Mouse (Mus musculus) lung, postnatal 0 days (tissue): ENCODE results near the gene Wfdc11. TPM values are rescaled to one million over a fixed set of nuclear protein-coding genes. Genes with fewer than 3 reads are reported as not detected.
A peak's percentile ranks its signal among the peaks of the same experiment; 100 is the strongest.

Source experiments
- ATAC-seq: fragments of 200-750 bp; cut with Nextera tagmentation; 2 replicates; pipeline ENCODE4 v1.8.0; 2017; ENCODE audit warnings: moderate library complexity
- DNase-seq: peaks from one replicate; pipeline ENCODE4 v3.0.0-alpha.2; 2016; ENCODE audit warnings: low spot score
- H3K27ac ChIP-seq: fragments of 300-500 bp; sonication (generic); 2 replicates; pipeline ENCODE4 v1.5.1; 2014; ENCODE audit warnings: antibody characterized with exemption, mild to moderate bottlenecking, low read length, mixed read lengths
- H3K27me3 ChIP-seq: fragments of 300-500 bp; sonication (generic); replicated peaks from 2 replicates; pipeline ENCODE4 v1.6.1; 2014; ENCODE audit warnings: low read length, mixed read lengths; ENCODE audit not compliant: insufficient read depth
- H3K36me3 ChIP-seq: fragments of 300-500 bp; sonication (generic); 2 replicates; pipeline ENCODE4 v1.6.1; 2014; ENCODE audit warnings: low read length, mixed read lengths; ENCODE audit not compliant: insufficient read depth
- H3K4me1 ChIP-seq: fragments of 300-500 bp; sonication (generic); 2 replicates; pipeline ENCODE4 v1.6.1; 2014; ENCODE audit warnings: antibody characterized with exemption, low read depth, low read length, mixed read lengths; ENCODE audit not compliant: insufficient read depth
- H3K4me2 ChIP-seq: fragments of 300-500 bp; sonication (generic); replicated peaks from 2 replicates; pipeline ENCODE4 v1.6.1; 2014; ENCODE audit warnings: low read depth, mild to moderate bottlenecking, low read length, moderate library complexity, mixed read lengths
- H3K4me3 ChIP-seq: fragments of 300-500 bp; sonication (generic); 2 replicates; pipeline ENCODE4 v1.5.1; 2014; ENCODE audit warnings: low read depth, low read length
- H3K9ac ChIP-seq: fragments of 300-500 bp; sonication (generic); replicated peaks from 2 replicates; pipeline ENCODE4 v1.6.1; 2014; ENCODE audit warnings: low read depth, mild to moderate bottlenecking
- H3K9me3 ChIP-seq: fragments of 300-500 bp; sonication (generic); 2 replicates; pipeline ENCODE4 v1.6.1; 2016; ENCODE audit warnings: low read length, mixed read lengths
- CTCF ChIP-seq: IDR thresholded peaks from 2 replicates; pipeline ENCODE4 v1.5.1; 2016; ENCODE audit warnings: antibody characterized with exemption, mild to moderate bottlenecking
- EP300 ChIP-seq: IDR thresholded peaks from 2 replicates; pipeline ENCODE4 v1.6.1; 2016; ENCODE audit warnings: antibody characterized with exemption, mild to moderate bottlenecking, control low read depth
- WGBS: fragments of 180-500 bp; shearing (Covaris S2); extraction: QIAGEN DNeasy Blood & Tissue Kit; methylation state at CpG from one replicate; pipeline ENCODE4 v1.1.7; 2014; 5-methylcytosine and 5-hydroxymethylcytosine counted together
- polyA plus RNA-seq: library from polyadenylated mRNA; unstranded; fragments of >200 nt; fragmentation: Nextera tagmentation; extraction: Ambion mirVana; gene quantifications from 2 replicates; pipeline ENCODE4 v1.2.1, GENCODE M21; 2015

The Wfdc11 gene
- polyA plus RNA-seq, 1 experiment from 2014 or later = not detected

DNA sequence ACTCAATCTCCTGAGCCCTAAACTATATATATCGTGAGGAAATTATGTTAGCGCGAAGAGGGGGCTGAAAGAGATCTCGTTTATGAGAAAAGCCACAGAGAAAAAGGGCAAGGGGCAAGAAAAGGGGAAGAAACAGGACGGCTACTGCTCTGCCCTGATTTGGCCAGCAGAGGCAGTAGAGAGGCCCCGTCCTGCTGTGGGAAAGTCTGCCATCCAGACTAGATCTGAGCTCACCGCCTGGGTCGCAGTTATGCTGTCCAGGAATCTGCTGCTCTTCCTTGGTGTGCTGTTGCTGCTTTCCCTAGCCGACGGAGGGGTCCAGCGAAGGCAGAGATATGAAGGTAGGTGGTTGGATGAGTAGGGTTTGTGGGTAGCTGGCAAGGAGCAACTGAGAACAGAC, 18.0 kb downstream of the Wfdc11 start, which contains the start of gene Wfdc10:
Gene Wfdc10, plus strand, starts transcription at position 189 of the 400 bp plus-strand sequence.
- no peak within 1 kb of the TSS for H3K4me2 ChIP-seq
- 12% methylated on average over 11 of the region's 11 CpGs for WGBS
- H3K4me3 ChIP-seq = no peak within 1 kb of the TSS
- no peaks in the 10 kb centered on the region for H3K27me3 ChIP-seq
- no peaks in the 10 kb centered on the region for H3K9me3 ChIP-seq
- no peak within 1 kb of the TSS for H3K27ac ChIP-seq
- no peaks in the 10 kb centered on the region for H3K36me3 ChIP-seq
- peak; percentile 59 for DNase-seq
- no peaks in the 10 kb centered on the region for H3K4me1 ChIP-seq
- H3K9ac ChIP-seq = no peak within 1 kb of the TSS
- no peak for TF ChIP-seq EP300
- peak; percentile 86 for TF ChIP-seq CTCF
- no peak for ATAC-seq

GRCm38 (mm10) chr2:164641881-164642673, 31.8 kb downstream of the Wfdc11 start:
- Histone ChIP-seq H3K4me1 (no peaks in the 10 kb centered on the region), H3K9me3 (no peaks in the 10 kb centered on the region), H3K27ac (no peak overlapping the region), H3K27me3 (no peaks in the 10 kb centered on the region), H3K4me3 (no peak overlapping the region), H3K4me2 (no peak overlapping the region), H3K9ac (no peak overlapping the region), H3K36me3 (no peaks in the 10 kb centered on the region)
- DNase-seq = no peak
- TF ChIP-seq CTCF (no peak), EP300 (no peak)
- no peak for ATAC-seq
- WGBS = 54% methylated on average over 13 of the region's 13 CpGs

GRCm38 (mm10) chr2:164641129-164641528, 32.8 kb downstream of the Wfdc11 start:
- DNase-seq = peak; percentile 13
- H3K9me3 ChIP-seq = no peaks in the 10 kb centered on the region
- no peak overlapping the region for H3K4me3 ChIP-seq
- 64% methylated on average over 7 of the region's 7 CpGs for WGBS
- no peak overlapping the region for H3K4me2 ChIP-seq
- no peaks in the 10 kb centered on the region for H3K4me1 ChIP-seq
- H3K27ac ChIP-seq = no peak overlapping the region
- TF ChIP-seq CTCF (no peak), EP300 (no peak)
- H3K36me3 ChIP-seq = no peaks in the 10 kb centered on the region
- no peak for ATAC-seq
- H3K27me3 ChIP-seq = no peaks in the 10 kb centered on the region
- H3K9ac ChIP-seq = no peak overlapping the region

GRCm38 (mm10) chr2:164638696-164639095, 35.2 kb downstream of the Wfdc11 start, which contains the start of gene Wfdc16:
Wfdc16 (minus strand) TSS chr2:164638796.
- no peaks in the 10 kb centered on the region for H3K9me3 ChIP-seq
- no peak within 1 kb of the TSS for H3K9ac ChIP-seq
- H3K4me3 ChIP-seq = no peak within 1 kb of the TSS
- no peaks in the 10 kb centered on the region for H3K27me3 ChIP-seq
- no peak within 1 kb of the TSS for H3K27ac ChIP-seq
- no peak for DNase-seq
- WGBS = 69% methylated on average over 3 of the region's 3 CpGs
- no peak for TF ChIP-seq EP300
- TF ChIP-seq CTCF = no peak
- no peak within 1 kb of the TSS for H3K4me2 ChIP-seq
- no peaks in the 10 kb centered on the region for H3K36me3 ChIP-seq
- ATAC-seq = no peak
- H3K4me1 ChIP-seq = no peaks in the 10 kb centered on the region

DNA sequence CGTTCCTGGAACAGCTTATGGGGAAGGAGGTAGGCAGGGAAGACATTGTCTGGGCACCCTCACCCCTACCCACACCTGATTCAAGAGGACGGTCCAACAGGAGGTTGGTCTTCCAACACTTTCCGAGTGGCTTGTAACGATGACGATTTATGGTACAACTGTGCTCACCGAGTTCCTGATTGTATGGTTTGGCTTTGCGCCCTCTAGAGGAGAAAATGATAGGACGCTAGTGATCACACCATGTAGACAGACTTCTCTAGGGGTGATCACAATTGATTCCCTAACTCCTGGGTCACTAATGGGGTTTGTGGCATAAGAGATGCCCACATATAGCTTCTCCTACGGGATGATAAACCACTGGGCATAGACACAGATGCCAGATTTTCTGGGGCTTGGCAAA, 38.6 kb downstream of the Wfdc11 start:
- no peak overlapping the region for H3K4me2 ChIP-seq
- no peak overlapping the region for H3K4me3 ChIP-seq
- DNase-seq (no peak), ATAC-seq (no peak)
- no peaks in the 10 kb centered on the region for H3K27me3 ChIP-seq
- WGBS = 69% methylated on average over 9 of the region's 9 CpGs
- no peak overlapping the region for H3K27ac ChIP-seq
- H3K9me3 ChIP-seq = no peaks in the 10 kb centered on the region
- no peaks in the 10 kb centered on the region for H3K36me3 ChIP-seq
- no peak overlapping the region for H3K9ac ChIP-seq
- H3K4me1 ChIP-seq = no peaks in the 10 kb centered on the region
- TF ChIP-seq EP300 (no peak), CTCF (peak; percentile 43)

DNA sequence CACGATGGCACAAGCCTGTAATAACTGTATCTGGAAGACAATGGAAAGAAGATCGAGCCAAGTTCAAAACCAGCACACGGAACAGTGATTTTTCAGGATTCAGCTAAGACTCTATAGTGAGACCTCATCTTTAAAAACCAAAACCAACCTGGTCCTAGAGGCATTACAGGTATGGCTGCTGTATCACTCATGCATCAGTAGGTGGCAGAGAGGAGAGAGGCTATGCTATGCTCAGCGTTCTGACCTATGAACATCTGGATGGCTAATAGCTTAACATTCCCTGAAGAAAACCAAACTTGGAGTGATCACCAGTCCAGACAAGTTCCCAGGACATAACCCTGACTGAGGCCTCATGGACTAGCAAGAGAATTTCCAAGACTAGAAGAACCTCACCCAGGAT, 52.1 kb downstream of the Wfdc11 start:
- no peak for ATAC-seq
- DNase-seq = no peak
- Histone ChIP-seq H3K27me3 (no peaks in the 10 kb centered on the region), H3K4me1 (no peaks in the 10 kb centered on the region), H3K36me3 (no peaks in the 10 kb centered on the region), H3K9ac (no peak overlapping the region), H3K4me2 (no peak overlapping the region), H3K4me3 (no peak overlapping the region), H3K27ac (no peak overlapping the region), H3K9me3 (no peaks in the 10 kb centered on the region)
- 77% methylated on average over 4 of the region's 4 CpGs for whole genome bisulfite sequencing
- TF ChIP-seq EP300 (no peak), CTCF (0 out of 2 replicates have a peak, but pooled peaks have one; percentile 14)
